10 mouse cellular contexts compared by ENCODE assay signal in the genomic region with DNA sequence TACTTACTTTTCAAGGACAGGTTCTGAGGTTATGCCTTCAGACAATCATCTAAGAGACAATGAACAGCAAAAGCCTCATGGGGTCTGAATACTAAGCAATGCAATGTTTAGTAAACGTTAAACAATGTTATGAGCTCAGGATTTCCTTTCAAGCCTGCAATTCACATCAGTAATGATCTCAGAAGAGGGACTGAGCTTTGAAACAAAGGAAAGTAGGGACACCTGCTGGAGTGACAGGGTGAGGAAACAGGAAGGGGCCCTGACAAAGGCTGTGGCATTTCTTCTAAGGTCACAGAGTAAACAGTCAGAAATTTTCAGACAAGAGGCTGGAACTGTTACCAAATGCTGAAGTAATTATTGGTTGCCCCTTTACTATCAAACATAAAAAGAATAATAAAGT.
DNase-seq lines count a peak whose midpoint lies in the region; ATAC-seq and TF ChIP-seq lines count a peak whose summit lies in the region.
"Had no signal": no experiment of that assay in that cellular context is flagged by ENCODE, and none has a peak within 500 bp of the region (broad histone marks: within the 10 kb centered on the region; RNA-seq: fewer than 3 reads in every experiment).

No protein-coding gene starts in this region.

- no peaks in the 10 kb centered on the region for H3K9me3 ChIP-seq in embryonic facial prominence, embryonic 11.5 days (replicated peaks; ENCODE audit: control insufficient read depth, low read length)
- no peaks in the 10 kb centered on the region for H3K9me3 ChIP-seq in lung, postnatal 0 days (ENCODE audit: low read length)
- H3K9me3 ChIP-seq: heart, embryonic 13.5 days had no signal

- H3K27me3 ChIP-seq in embryonic facial prominence, embryonic 11.5 days (ENCODE audit: control insufficient read depth, insufficient read depth, low read length) = no peaks in the 10 kb centered on the region
- H3K27me3 ChIP-seq in lung, postnatal 0 days (replicated peaks; ENCODE audit: insufficient read depth, low read length) = no peaks in the 10 kb centered on the region
- H3K27me3 ChIP-seq in thymus, adult 2 months (ENCODE audit: control insufficient read depth, insufficient read depth, low read length) = no peaks in the 10 kb centered on the region
- H3K27me3 ChIP-seq: CH12.LX; heart, embryonic 13.5 days had no signal

- intact Hi-C loops in gastrocnemius, adult 2 months (cut with DNase I) = loop anchor here (5.0 kb wide), 1 partner anchor 443 kb away; no protein-coding TSS in a partner anchor
- intact Hi-C loops in gastrocnemius, postnatal 36 days (cut with DNase I) = no loop called here

- no peak overlapping the region for H3K9ac ChIP-seq in embryonic facial prominence, embryonic 11.5 days (replicated peaks; ENCODE audit: low read length)
- H3K9ac ChIP-seq in lung, postnatal 0 days (replicated peaks; ENCODE audit: low read depth) = no peak overlapping the region
- H3K9ac ChIP-seq: heart, embryonic 13.5 days had no signal

- H3K4me3 ChIP-seq in gastrocnemius, adult 2 months = no peak overlapping the region
- H3K4me3 ChIP-seq in embryonic facial prominence, embryonic 11.5 days (ENCODE audit: low read depth, low read length) = no peak overlapping the region
- H3K4me3 ChIP-seq in lung, postnatal 0 days (ENCODE audit: low read depth, low read length) = no peak overlapping the region
- no peak overlapping the region for H3K4me3 ChIP-seq in thymus, adult 2 months (ENCODE audit: control insufficient read depth, insufficient read depth, low read length)
- H3K4me3 ChIP-seq: heart, embryonic 13.5 days had no signal

- no peak for DNase-seq in gastrocnemius, adult 2 months
- no peak for DNase-seq in gastrocnemius, postnatal 36 days
- peak; percentile 91 for DNase-seq in 416B (ENCODE audit: low read depth)
- DNase-seq in embryonic facial prominence, embryonic 11.5 days (ENCODE audit: low spot score) = peak; percentile 48
- peak; percentile 68 for DNase-seq in lung, postnatal 0 days (ENCODE audit: low spot score)
- DNase-seq in urinary bladder, postnatal 14 days (ENCODE audit: low spot score) = no peak
- DNase-seq in thymus, adult 2 months = no peak
- no peak for DNase-seq in thymus, postnatal 0 days (ENCODE audit: low spot score)

- H3K4me1 ChIP-seq in embryonic facial prominence, embryonic 11.5 days (ENCODE audit: control insufficient read depth, insufficient read depth, low read length) = no peaks in the 10 kb centered on the region
- no peaks in the 10 kb centered on the region for H3K4me1 ChIP-seq in lung, postnatal 0 days (ENCODE audit: insufficient read depth, low read depth, low read length)
- no peaks in the 10 kb centered on the region for H3K4me1 ChIP-seq in thymus, adult 2 months (replicated peaks; ENCODE audit: control insufficient read depth, insufficient read depth, low read length)
- H3K4me1 ChIP-seq: heart, embryonic 13.5 days had no signal

- no peak for TF ChIP-seq POLR2A in thymus, adult 2 months (IDR thresholded peaks at IDR 0.05; ENCODE audit: control insufficient read depth, extremely low read depth, insufficient read depth, low read length, poor library complexity)

- 0% methylated on average over 1 of the region's 1 CpGs for WGBS in embryonic facial prominence, embryonic 11.5 days
- WGBS in lung, postnatal 0 days = 4% methylated on average over 1 of the region's 1 CpGs
- WGBS in thymus, adult 2 months = 0% methylated on average over 1 of the region's 1 CpGs

- peak overlapping the region; percentile 77; the same call in 1 of the 2 replicates for H3K27ac ChIP-seq in gastrocnemius, adult 2 months
- H3K27ac ChIP-seq in embryonic facial prominence, embryonic 11.5 days (replicated peaks; ENCODE audit: low read depth, low read length) = no peak overlapping the region
- no peak overlapping the region for H3K27ac ChIP-seq in lung, postnatal 0 days (ENCODE audit: low read length)
- H3K27ac ChIP-seq in thymus, adult 2 months (ENCODE audit: control insufficient read depth, insufficient read depth, low read length) = no peak overlapping the region
- H3K27ac ChIP-seq: heart, embryonic 13.5 days had no signal

- peak; percentile 74 for TF ChIP-seq EP300 in lung, postnatal 0 days (IDR thresholded peaks at IDR 0.05)

- ATAC-seq in embryonic facial prominence, embryonic 11.5 days (replicated peaks; ENCODE audit: insufficient number of reproducible peaks, low FRiP score, low TSS enrichment, low read depth) = no peak
- ATAC-seq in lung, postnatal 0 days = peak; percentile 80

- H3K36me3 ChIP-seq in embryonic facial prominence, embryonic 11.5 days (replicated peaks; ENCODE audit: control insufficient read depth, insufficient read depth, low read depth, low read length) = no peaks in the 10 kb centered on the region
- no peaks in the 10 kb centered on the region for H3K36me3 ChIP-seq in lung, postnatal 0 days (ENCODE audit: insufficient read depth, low read length)
- no peaks in the 10 kb centered on the region for H3K36me3 ChIP-seq in thymus, adult 2 months (ENCODE audit: control insufficient read depth, insufficient read depth, low read length)
- H3K36me3 ChIP-seq: heart, embryonic 13.5 days had no signal

- no peak overlapping the region for H3K4me2 ChIP-seq in embryonic facial prominence, embryonic 11.5 days (ENCODE audit: low read depth, low read length)
- H3K4me2 ChIP-seq in lung, postnatal 0 days (replicated peaks; ENCODE audit: low read depth, low read length) = no peak overlapping the region
- H3K4me2 ChIP-seq: heart, embryonic 13.5 days had no signal

- TF ChIP-seq CTCF in gastrocnemius, adult 2 months (IDR thresholded peaks at IDR 0.05) = no peak; the same call in 1 of the 2 replicates
- peak; percentile 48 for TF ChIP-seq CTCF in lung, postnatal 0 days (IDR thresholded peaks at IDR 0.05)
- TF ChIP-seq CTCF in thymus, adult 2 months (IDR thresholded peaks at IDR 0.05; ENCODE audit: borderline replicate concordance, control insufficient read depth, extremely low read depth, insufficient read depth, low read length, poor library complexity) = no peak

Comparison
In these comparisons a context has a peak if more than half of its experiments do, and no peak if none do; other contexts are left out.
1. DNase-seq: peak in 416B (single experiment), embryonic facial prominence, embryonic 11.5 days (single experiment) and lung, postnatal 0 days (single experiment); none in gastrocnemius, adult 2 months (single experiment), gastrocnemius, postnatal 36 days (0 of 2), urinary bladder, postnatal 14 days (single experiment), thymus, adult 2 months (single experiment) and thymus, postnatal 0 days (single experiment).